Mouse (Mus musculus) cerebellum, postnatal 10 days (tissue): ENCODE measurements around the gene Abtb2.

Experiments used
- DNase-seq, 2 experiments: peaks; one replicate each; pipeline ENCODE4 v3.0.0; 2021; ENCODE audit warnings: mixed read lengths in 2 of 2

Gene Abtb2

DNA sequence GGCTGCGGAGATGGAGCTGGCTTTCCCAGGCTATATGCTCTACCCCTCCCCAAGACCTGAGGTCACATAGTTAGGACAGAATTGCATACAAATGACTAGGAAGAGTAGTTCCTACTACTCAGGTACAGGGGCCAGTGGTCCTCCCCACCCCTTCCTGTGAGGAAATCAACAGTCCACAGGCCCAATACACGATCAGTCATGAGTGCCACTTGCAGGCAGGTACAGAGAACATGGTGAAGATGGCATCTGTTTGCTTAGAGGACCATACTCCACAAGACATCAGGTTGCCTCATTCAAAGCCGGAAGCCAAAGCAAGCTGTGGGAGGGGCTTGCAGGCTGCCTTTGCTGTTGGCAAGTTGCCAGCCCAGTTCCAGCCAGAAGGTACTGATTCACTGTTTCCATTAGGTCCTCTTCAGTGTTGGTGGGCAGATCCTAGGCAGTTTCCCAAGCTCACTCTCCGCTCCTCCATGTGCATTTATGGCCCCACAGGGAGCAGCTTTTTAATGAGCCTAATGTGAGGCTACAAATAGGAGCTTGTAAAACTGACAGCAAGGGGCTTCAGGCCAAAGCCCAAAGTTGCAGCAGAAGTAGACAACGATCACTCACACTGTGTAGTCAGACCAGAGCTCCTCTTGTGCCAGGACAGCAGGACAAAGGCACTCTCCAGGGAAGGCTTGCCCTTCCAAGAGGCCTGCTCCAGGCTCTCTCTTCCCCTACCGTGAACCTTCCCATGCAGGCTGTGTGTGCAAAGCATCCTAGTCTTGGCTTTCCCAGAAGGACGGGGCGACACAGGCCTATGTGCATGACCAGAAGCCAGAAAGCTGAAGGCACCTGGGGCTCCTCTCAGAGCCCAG lies 102.1 kb downstream of the Abtb2 start:
- DNase-seq = peak; percentile 81 to 82

DNA sequence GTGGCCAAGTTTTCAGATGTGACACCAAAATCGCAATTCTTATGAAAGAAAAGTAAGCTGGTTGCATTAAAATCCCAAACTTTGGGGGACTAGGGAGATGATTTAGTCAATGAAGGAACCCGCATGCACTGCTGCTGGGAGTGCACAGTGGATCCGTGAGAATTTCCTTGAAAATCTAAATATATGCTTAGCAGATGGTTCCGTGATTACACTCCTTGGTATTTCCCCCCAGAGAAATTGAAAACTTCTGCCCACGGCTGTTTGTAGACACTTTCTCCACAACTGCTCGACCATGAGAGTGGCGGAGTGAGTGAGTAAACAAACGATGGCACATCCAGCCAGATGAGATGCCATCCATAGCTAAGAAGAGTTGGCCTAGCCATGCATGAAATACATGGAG lies 102.8 kb downstream of the Abtb2 start:
- no peak for DNase-seq

DNA sequence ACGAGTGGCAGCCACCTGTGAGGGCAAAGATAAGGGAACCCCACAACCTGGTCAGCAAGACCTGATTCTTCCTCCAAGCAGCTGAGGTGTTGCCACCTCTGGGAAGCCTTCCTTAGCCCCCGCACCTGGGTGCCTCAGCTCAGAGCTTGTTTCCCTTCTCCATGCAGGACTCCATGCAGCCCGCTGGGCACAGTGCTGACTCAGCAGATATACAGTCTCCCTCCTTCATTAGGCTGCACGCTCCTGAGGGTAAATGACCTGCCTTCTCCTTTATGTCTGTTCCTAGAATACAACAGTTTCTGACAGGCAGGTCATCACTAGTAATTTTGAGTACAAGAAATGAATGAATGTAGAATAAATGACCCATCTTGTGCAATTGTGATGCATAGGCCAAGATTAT lies 103.5 kb downstream of the Abtb2 start:
- no peak for DNase-seq

DNA sequence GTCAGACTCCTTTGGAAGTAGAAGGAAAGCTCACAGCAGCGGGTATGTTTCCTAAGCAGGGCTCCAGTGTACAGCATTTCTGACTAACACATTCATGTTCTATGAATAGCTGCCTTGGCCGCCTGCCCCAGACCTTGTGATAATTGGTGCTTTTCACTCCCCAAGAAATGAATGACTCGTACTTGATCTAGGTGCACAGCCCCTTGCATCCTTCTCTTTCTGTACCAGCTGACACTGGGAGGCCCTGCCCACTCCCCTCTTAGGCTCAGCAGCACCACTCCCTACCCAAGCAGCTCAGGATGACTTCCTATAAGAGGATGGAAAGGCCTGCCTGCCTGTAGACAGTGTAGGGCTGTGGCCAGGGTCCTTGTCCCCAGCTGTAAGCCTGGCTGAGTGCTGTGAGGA lies 104.2 kb downstream of the Abtb2 start:
- peak; percentile 74 to 77 for DNase-seq

DNA sequence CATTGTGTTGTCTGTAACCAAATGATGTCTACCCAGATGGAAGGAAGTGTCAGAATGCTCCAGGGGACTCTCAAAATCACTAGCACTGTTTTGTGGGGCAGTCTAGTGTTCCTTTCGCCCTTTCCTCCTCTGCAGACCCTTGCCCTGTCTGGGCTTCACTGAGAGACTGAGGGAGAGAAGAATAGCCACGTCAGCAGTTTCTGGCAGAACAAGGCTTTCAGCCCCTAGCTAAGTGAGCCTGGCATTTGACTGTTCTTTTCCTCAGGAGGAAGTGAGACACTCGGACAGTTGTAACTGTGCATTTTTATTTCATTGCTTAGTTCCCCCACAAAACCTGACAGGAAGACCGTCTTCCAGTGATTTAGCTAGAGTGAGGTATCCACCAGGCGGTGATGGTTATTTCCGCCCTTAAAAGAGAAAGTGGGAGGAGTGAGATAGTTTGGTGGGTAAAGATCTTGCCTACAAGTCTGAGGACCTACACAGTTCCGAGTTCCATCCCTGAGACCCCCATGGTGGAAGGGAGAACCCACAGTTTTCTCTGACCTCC lies 106.5 kb downstream of the Abtb2 start:
- DNase-seq = no peak

DNA sequence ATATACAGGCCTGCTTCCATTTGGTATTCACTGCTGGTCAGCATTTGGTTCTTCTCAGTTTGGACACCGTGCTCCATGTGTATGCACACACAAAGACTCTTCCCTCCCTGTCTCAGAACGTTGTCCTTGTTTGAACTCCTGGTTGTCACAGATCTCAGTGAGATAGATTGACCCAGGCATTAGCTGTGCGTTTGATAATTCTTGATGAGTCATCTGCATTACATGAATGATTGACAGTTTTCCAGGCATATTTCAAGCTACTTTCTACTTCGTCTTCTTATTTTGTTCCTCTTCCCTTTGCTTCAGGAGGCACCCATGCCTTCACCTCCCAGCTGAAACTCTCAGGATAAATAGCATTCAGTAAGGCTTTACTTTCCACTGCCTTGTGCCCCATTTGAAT lies 107.5 kb downstream of the Abtb2 start:
- DNase-seq = no peak

DNA sequence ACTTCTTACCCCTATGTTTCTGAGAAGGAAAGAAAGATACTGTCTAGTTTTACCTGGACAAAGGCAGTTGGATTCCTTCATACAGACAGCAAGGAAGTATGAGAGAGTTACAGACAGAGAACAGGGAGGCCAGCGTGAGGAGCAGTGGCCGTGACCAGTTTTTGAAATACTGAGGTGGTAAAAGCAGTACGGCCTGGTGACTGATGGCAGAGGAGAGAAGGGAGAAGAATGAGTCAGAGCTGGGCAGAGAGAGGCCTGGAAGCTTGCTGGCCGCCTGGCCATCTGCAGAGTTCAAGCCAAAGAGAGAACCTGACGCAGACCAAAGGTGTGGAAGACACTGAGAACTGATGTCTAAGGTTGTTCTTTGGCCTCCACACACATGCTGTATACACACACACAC lies 109.3 kb downstream of the Abtb2 start:
- no peak for DNase-seq

DNA sequence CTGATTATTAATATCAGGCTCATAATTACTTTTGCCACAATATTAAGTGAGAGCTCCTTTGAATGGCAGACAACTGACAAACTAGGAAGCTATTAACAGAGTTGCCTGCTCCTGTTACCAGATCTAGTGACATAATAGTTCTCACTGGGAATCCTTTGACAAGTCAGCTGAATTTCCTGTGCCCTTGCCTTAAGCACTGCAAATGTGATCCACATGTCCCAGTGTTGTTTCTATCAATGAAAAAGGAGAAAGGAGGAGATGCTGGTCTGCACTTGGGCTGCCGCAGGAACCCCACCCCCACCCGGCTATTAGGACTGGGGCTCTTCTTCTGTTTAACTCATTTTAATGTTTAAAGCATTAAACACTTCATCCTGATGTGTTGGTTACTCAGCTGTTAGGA lies 110.7 kb downstream of the Abtb2 start:
- no peak for DNase-seq

DNA sequence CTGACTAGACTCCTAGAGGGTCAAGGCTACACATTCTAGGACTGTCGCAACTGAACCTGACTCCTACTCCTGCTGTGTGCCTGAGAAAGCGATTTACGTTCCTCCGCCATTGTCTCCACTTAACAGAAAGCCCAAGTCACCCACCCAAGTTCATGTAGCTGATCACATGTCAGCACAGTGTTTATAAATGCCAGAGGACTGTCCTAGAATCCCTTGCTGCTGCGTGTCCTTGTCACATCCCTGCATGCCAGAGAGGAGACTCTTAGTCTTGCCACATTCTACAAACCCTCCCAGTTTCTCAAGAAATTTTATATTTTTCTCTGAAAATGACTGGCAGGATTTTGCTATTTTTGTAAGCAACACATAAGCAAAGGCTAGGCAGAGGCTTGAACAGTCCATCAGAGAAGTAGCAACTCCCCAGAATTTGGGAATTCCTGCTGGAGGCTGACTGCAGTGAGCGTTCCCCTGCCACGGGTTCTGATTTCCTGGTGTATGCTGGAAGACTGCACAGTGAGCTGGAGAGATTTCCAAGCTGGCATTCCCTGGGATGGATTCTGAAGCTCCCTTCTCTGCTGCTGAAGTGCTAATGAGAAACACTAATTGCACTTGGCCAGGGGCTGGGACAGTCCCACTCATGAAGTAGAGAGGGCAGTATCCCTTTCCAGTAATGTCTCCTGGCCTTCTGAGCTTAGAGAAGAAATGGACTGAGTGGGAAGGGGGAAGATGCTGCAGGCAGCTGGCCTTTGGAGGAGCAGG lies 111.7 kb downstream of the Abtb2 start:
- no peak for DNase-seq

DNA sequence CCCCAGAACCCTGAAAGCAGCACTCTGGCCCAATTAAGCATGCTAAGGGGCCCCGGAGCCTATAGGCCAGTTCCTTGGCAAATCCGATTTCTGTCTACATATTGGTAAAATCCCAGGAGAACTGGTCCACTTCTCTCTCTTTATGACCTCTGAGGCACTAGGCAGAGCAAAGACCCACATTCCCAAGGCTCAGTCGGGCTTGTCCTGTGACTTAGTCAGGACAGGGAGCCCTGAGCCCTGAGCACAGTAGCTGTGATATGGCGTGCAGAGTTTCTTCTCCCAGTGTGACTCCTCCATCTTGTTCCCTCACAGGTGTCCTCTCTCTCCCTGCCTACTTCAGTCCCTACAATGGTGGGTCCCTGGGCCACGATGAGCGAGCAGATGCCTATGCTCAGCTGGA lies 112.3 kb downstream of the Abtb2 start:
- DNase-seq = no peak

DNA sequence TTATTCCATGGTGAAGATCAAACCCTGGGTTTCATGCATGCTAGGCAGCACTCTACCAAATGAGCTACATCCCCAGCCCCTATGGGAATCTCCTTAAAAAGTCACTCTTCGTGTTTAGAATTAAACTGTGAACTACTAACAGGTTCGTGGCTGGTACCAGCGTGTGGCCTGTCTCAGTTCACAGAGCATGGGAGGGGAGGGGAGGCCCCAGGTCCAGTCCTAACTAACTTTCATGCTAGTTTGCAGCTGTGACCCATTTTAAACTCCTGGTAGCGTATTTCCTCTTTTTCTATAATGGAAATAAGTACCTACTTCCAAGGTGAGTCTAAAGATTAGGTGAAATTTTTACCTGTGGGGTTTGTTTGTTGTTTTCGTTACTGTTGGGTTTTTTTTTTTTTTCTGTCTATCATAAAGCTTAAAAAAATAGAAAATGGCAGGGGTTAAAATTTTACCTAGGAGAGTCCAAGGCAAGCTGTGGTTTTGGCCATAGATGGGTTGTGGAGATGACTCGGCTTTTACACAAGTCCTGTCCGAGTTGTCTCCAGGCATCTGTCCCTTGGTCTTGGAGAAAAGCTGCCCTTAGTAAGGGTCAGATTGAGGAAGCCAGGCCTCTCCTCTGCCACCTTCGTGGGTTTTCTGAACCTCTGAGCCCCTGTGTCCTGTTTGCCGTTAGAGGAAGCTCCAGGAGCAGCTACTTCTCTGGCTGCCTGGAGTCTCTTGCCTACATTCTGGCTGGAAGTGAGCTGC lies 114.4 kb downstream of the Abtb2 start:
- DNase-seq = no peak

DNA sequence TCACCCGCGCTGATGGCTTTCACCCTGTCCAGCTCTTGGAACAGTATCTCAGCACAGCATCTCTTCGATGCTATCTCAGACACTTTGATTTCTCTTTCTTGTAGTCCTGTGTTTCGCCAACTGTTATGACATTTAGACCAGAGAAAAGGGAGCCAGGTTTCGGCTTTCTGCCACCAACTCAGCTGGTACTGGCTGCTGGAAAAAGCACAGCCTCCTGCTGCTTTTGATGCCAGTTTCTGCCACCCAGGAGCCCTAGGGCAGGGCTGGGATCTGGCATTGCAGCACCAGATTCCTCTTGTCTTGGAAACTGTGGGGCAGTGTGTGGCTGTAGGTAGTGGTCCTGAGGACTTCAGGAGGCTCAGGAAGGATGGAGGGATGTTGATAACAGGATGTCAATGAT lies 115.0 kb downstream of the Abtb2 start:
- peak; percentile 57 to 77 for DNase-seq

DNA sequence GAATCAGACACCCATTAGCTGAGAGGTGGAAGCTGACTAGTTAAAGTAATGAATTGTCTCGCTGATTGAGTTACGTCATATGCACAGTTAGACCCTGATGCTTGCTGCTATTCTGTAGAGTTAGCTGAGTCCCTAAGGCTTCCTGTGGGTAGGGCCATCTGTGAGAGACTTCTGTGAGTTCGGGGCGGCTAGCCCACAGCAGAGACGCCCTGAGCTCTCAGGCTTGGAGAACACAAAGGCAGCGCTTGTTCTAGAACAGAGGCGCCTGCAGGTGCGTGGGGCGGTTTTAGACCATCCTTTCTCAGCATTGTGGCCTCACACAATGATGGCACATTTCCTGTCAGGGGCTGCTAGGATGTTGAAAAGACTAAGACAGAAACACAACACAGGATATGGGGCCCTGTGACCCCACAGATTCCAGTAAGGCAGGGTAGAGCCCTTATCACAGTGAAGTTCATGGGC lies 116.2 kb downstream of the Abtb2 start:
- peak in 1 of 2 experiments; percentile 30 for DNase-seq

DNA sequence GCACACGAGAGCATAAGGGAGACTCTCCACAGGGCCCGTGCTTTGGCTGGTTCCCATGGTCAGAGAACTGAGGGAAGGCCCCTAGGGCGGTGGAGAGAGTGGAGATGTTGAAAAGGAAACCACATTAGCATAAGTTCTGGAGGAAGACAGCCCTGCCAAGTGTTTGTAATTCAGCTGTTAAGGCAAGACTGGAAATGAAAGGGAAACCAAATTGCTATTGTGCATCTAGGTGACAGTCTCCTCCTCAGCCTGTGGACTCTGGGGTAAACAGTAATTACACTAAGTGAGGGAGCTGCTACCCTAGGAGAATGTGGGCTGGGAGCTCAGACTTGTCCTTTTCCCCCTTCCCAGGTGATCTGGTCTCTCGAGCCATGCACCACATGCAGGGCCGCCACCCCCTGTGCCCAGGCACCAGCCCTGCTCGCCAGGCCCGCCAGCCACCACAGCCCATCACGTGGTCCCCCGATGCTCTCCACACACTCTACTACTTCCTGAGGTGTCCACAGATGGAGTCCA lies 116.9 kb downstream of the Abtb2 start:
- peak in 1 of 2 experiments; percentile 39 for DNase-seq

DNA sequence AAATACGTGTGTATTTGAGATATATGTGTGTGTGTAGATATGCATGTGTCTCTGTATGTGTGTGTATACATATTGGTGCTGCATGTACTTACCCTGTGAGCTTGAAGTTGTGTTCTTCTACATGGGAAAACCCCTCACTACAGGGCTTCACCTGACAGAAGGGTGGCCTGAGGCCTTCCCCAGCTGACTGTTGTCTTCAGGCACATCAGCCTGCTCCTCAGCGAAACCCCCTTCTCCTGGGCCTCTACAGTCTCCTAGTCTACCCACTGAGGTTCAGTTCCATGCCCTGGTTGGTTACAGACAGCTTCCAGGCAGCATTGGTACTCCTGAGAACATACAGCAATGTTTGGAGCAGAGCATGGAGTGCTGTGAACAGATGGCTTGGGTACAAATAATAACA lies 118.3 kb downstream of the Abtb2 start:
- no peak for DNase-seq

DNA sequence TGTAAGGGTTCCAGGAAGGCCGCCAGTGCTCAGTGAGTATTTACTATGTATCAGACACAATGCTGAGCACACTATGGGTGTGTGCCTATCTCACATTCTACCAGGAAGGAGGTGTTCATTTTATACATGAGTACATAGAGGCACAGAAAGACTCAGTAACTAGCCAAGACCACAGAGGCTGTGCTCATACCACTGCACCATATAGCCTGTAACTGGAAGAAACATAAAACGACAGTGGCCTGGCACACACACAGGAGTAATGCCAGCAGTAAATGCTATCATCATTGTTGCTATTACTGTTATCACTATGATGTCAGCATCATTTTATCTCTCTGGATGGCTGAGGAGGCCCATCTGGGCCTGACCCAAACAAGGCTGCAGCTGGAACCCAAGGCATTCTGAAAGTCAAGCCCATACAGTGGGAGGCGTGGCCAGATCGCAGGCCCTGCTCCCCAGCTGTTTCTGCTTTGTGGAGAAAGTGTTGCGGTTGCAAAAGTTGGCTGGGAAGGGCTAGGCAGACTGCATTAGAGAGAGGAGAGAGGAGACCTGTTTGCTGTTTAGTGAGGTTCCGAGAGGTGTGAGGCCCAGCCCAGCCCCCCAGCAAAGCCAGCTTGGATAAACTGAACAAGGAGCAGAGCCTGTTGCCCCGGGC lies 118.9 kb downstream of the Abtb2 start:
- DNase-seq = no peak

DNA sequence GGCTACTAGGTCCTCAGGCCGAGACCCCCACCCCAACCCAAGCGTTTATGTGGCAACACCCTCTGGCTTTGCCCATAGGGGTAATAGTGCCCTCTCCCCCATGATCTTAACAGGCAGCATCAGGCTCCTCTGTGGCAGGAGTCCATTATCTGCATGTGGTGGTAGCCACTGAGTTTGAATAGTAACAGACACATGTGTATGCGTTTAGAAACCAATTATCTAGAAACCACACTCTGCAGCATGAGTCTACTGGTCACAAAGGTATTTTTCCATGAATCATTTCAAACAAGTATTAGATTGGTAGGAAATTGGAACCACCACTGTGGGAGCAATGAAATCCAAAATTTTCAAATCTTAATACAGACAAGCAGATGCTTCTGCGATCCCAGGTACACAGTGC lies 119.5 kb downstream of the Abtb2 start:
- no peak for DNase-seq

DNA sequence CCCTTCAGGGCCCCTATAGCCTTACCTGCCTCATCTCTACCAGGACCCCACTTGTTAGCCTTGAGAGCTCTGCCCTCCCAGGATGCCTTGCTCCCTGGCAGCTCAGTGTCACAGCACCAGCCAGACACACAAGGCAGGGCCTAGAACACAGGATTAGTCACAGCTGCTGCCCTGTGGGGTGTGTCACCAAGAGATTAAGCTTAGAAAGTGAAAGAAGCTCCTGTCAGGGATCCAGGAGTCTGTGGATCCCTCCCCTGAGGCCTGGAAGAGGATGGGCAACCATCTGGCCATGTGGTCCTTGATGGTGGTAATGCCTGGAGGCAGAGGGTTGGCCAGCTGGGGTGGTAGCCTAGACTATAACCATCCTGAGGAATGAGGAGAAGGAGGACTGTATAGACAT lies 121.0 kb downstream of the Abtb2 start:
- DNase-seq = peak; percentile 71 to 79

DNA sequence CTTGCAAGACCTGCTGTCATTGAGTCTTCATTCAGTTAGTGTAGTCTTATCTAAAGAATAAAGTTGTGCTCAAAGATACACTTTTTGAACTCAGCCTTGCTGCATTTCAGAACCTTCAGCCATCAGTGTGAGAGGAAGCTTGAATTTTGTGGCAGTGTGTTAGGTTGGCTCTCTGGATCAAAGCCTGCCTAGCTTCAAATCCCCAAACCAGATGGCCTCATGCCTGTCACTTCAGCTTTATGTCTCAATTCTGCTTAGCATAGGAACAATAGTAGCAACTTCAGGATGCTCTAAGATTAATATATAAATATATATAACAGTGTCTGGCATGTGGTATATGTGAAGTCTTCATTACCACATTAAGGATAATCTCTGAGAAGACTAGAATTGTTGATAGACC lies 121.8 kb downstream of the Abtb2 start:
- DNase-seq = peak; percentile 63 to 64

DNA sequence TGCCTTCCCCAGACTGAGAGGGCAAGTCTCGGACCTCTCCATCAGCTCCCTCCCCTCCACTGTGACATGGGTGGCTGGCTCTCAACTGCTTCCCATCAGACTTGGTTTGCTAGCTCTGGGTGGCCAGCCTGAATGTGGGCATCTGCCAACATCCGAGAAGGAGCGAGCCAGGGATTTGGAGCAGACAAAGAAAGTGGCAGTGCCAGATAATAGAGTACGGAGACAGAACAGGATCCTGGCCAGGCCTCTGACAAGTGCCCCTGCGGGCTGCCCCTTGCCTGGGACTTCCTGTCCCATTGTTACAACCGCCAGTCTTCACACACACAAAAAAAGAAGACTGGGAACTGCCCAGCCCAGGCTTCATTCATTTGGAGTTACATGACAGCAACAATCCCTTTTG lies 124.3 kb downstream of the Abtb2 start:
- peak; percentile 77 to 86 for DNase-seq

DNA sequence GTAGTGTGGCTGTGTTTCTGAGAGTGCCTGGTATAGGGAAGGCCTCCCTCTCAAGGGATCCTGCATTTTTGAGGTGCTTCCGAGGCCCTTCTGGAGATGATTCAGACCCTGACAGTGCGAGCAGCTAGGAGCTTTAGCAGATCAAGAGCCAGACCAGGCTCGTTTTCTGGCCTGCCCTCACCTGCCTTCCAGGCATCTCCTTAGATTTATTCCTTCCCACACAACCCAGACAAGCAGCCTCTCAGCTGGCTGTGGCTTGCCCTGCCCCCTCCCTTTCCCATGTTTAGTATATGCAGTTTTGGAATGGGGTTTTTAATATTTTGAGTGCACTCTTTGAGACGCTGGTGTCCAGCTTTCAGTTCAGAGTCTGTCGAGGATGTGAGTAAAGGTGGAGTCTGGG lies 124.7 kb downstream of the Abtb2 start:
- DNase-seq = peak in 1 of 2 experiments; percentile 25

DNA sequence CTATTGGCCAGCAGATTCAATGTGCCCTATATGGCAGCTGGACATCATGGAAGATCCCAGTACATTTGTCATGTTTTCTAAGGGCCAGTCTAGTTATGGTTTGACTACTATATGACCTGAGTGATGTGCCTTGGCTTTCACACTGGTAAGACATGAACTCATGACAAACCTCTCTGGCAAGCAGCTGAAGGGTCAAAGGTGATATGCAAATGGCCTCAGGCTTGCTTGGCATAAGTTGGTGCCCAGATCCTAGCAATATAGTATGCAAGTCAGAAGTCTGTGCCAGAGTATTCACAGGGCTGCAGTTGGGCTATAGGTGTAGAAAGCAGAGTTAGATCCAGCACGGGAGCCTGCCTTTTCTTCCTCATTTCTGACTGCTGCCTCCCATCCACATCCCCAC lies 125.2 kb downstream of the Abtb2 start:
- no peak for DNase-seq
